Mouse (Mus musculus): ENCODE data around the gene Med11.

The Med11 gene

GRCm38 (mm10) chr11:70450926-70451325 is 793 bp upstream of the Med11 start:
- peak; percentile 90 for DNase-seq

- peak; percentile 96 for DNase-seq
These were observed 1.7 kb downstream of the Med11 start for GRCm38 (mm10) chr11:70453261-70454044.

GRCm38 (mm10) chr11:70458688-70459600 is 7.2 kb downstream of the Med11 start, which contains the start of gene Zmynd15:
Gene Zmynd15, plus strand, starts transcription at chr11:70459433.
- no peak for DNase-seq

- DNase-seq, result peak; percentile 98
These were observed 7.9 kb downstream of the Med11 start, which contains the start of gene Cxcl16 for GRCm38 (mm10) chr11:70459601-70460101. Gene Cxcl16, minus strand, starts transcription at chr11:70459984.

GRCm38 (mm10) chr11:70463970-70464369 is 12.3 kb downstream of the Med11 start:
- peak; percentile 92 for DNase-seq

GRCm38 (mm10) chr11:70465211-70465610 is 13.5 kb downstream of the Med11 start:
- no peak for DNase-seq

- DNase-seq, result peak; percentile 92
These were observed 14.1 kb downstream of the Med11 start for GRCm38 (mm10) chr11:70465824-70466223.

GRCm38 (mm10) chr11:70467902-70468619 is 16.3 kb downstream of the Med11 start:
- peak; percentile 93 for DNase-seq

GRCm38 (mm10) chr11:70469764-70470163 is 18.0 kb downstream of the Med11 start:
- peak; percentile 80 for DNase-seq

GRCm38 (mm10) chr11:70472716-70473115 is 21.0 kb downstream of the Med11 start:
- DNase-seq, result peak; percentile 91

- DNase-seq, result peak; percentile 81
These were observed 21.6 kb downstream of the Med11 start for GRCm38 (mm10) chr11:70473291-70473690.

- no peak for DNase-seq
These were observed 23.3 kb downstream of the Med11 start for GRCm38 (mm10) chr11:70474872-70475534.

- no peak for DNase-seq
These were observed 33.8 kb downstream of the Med11 start for GRCm38 (mm10) chr11:70485498-70485897.

- DNase-seq, result peak; percentile 95
These were observed 36.1 kb downstream of the Med11 start for GRCm38 (mm10) chr11:70487816-70488215.

GRCm38 (mm10) chr11:70489138-70489537 is 37.4 kb downstream of the Med11 start:
- peak; percentile 97 for DNase-seq

- DNase-seq, result peak; percentile 97
These were observed 38.0 kb downstream of the Med11 start for GRCm38 (mm10) chr11:70489684-70490083.

- DNase-seq, result no peak
These were observed 48.1 kb downstream of the Med11 start for GRCm38 (mm10) chr11:70499566-70500475.

- no peak for DNase-seq
These were observed 48.7 kb downstream of the Med11 start for GRCm38 (mm10) chr11:70500476-70500812.

GRCm38 (mm10) chr11:70502018-70502417 is 50.3 kb downstream of the Med11 start:
- DNase-seq, result no peak

All from heart, adult 11 months (tissue).